Comparison of ENCODE assay signal across 9 mouse cellular contexts in the genomic region with DNA sequence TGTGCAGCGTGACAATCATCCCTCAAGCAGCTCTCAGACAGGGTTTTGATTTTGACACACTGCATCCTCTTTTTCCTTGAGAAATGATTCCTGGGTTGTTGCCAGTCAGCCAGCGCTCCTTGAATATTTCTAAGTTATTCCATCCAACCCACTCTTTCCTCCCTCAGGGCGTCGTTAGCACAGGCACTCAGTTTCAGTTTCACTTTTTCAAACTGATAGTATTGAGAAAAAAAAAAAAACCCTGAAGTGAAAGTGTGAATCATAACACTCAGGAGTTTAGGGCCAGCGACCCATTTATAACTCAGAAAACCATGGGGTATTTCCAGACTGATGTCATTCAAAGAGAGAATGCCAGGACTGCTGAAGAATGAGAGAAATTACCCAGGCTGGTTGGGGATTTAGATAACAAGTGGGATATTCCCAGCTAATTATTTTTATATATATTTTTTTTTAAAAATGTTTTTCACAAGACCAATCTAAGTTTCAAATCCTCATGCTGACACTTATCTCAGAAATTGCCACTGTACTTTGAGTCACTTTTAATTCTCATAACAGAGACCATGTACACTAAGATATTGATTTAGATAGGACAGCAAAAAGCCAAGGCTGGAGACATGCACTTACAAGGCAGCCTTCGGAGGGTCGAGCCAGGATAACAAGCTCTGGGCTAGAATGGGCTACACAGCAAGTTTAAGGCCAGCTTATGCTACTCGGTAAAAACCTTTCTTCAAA.
DNase-seq lines count a peak whose midpoint lies in the region; TF ChIP-seq lines count a peak whose summit lies in the region.
"Had no signal": no experiment of that assay in that cellular context is flagged by ENCODE, and none has a peak within 500 bp of the region (broad histone marks: within the 10 kb centered on the region; RNA-seq: fewer than 3 reads in every experiment).

No protein-coding gene starts in this region.

- no peaks in the 10 kb centered on the region for H3K79me2 ChIP-seq in myocyte (ENCODE audit: control insufficient read depth, insufficient read depth)

- H3K36me3 ChIP-seq in myocyte (ENCODE audit: control insufficient read depth, insufficient read depth) = no peaks in the 10 kb centered on the region
- H3K36me3 ChIP-seq: G1E had no signal

- DNase-seq in embryo, embryonic 11 days = peak; percentile 9
- DNase-seq in embryo, embryonic 10 days (ENCODE audit: low spot score) = no peak
- DNase-seq in B cell, adult 2 months = peak; percentile 58 to 62
- DNase-seq in heart, postnatal 36 days = peak; percentile 13 to 22
- DNase-seq in left cerebral cortex, postnatal 14 days (ENCODE audit: low spot score in 2 of 2) = peak; percentile 33 to 45
- DNase-seq in urinary bladder, postnatal 10 days (ENCODE audit: low spot score) = no peak

- no peak for TF ChIP-seq POLR2A in cortical plate, adult 2 months (IDR thresholded peaks at IDR 0.05; ENCODE audit: extremely low read depth, insufficient read depth, low read length)
- no peak for TF ChIP-seq POLR2A in myocyte (IDR thresholded peaks at IDR 0.05; ENCODE audit: insufficient read length, low read depth)

- H3K4me2 ChIP-seq in myocyte (ENCODE audit: low read depth) = peak overlapping the region; percentile 56

- no peak for TF ChIP-seq CTCF in cortical plate, adult 2 months (IDR thresholded peaks at IDR 0.05; ENCODE audit: extremely low read depth, insufficient read depth, low read length)

- intact Hi-C loops in heart, postnatal 36 days (cut with DNase I) = no loop called here
- intact Hi-C loops in left cerebral cortex, postnatal 14 days (cut with DNase I) = no loop called here

- no peak overlapping the region for H3K27ac ChIP-seq in cortical plate, adult 2 months (ENCODE audit: insufficient read depth, low read length)

- H3ac ChIP-seq in myocyte (ENCODE audit: control insufficient read depth, insufficient read length) = no peak overlapping the region

- peak overlapping the region; percentile 26 for H3K4me3 ChIP-seq in cortical plate, adult 2 months (ENCODE audit: insufficient read depth, low read length)
- peak overlapping the region; percentile 7 for H3K4me3 ChIP-seq in myocyte

- no peaks in the 10 kb centered on the region for H3K27me3 ChIP-seq in myocyte (ENCODE audit: control insufficient read depth, insufficient read depth, insufficient read length)

- H3K4me1 ChIP-seq in cortical plate, adult 2 months (ENCODE audit: control insufficient read depth, insufficient read depth, low read length) = no peaks in the 10 kb centered on the region

TF ChIP-seq in myocyte, 11 proteins besides CTCF, POLR2A, EP300 and RAD21:
- TF ChIP-seq SRF (IDR thresholded peaks at IDR 0.05; ENCODE audit: control insufficient read depth, insufficient read length, low read depth) (no peak), MYOD1 (IDR thresholded peaks at IDR 0.05; ENCODE audit: control insufficient read depth in 1 of 3, insufficient read length in 2 of 3, low read depth in 2 of 3) (no peak), USF1 (IDR thresholded peaks at IDR 0.05; ENCODE audit: low read depth) (no peak), REST (IDR thresholded peaks at IDR 0.05; ENCODE audit: insufficient read depth, insufficient read length) (no peak), POLR2AphosphoS2 (IDR thresholded peaks at IDR 0.05; ENCODE audit: insufficient read length, low read depth) (no peak), TCF12 (IDR thresholded peaks at IDR 0.05; ENCODE audit: insufficient read depth, poor library complexity, severe bottlenecking) (no peak), CEBPB (IDR thresholded peaks at IDR 0.05; ENCODE audit: insufficient read depth, poor library complexity, severe bottlenecking) (no peak), MYOG (IDR thresholded peaks at IDR 0.05; ENCODE audit: control insufficient read depth in 1 of 3, insufficient read depth in 1 of 3, insufficient read length in 2 of 3, low read depth in 2 of 3) (no peak), TCF3 (IDR thresholded peaks at IDR 0.05; ENCODE audit: insufficient read length, low read depth) (no peak), MAX (IDR thresholded peaks at IDR 0.05; ENCODE audit: low read depth) (no peak), E2F4 (IDR thresholded peaks at IDR 0.05; ENCODE audit: insufficient read depth) (no peak)

Comparison
In these comparisons a context has a peak if more than half of its experiments do, and no peak if none do; other contexts are left out.
1. DNase-seq: peak in embryo, embryonic 11 days (single experiment), B cell, adult 2 months (2 of 2), heart, postnatal 36 days (2 of 2) and left cerebral cortex, postnatal 14 days (2 of 2); none in embryo, embryonic 10 days (single experiment) and urinary bladder, postnatal 10 days (single experiment).